Mouse (Mus musculus) midbrain, embryonic 16.5 days (tissue): Measurements from ENCODE around the gene Tmem125. TPM values are rescaled to one million over a fixed set of nuclear protein-coding genes. Genes with fewer than 3 reads are reported as not detected.
"Not testable (repeated sequence)": the region's sequence is repeated elsewhere in the genome, so short reads cannot be mapped to it uniquely, and the experiment has no call there.

Source experiments
- ATAC-seq: fragments of 200-750 bp; cut with Nextera tagmentation; 2 replicates; pipeline ENCODE4 v1.8.0; 2017; ENCODE audit warnings: moderate TSS enrichment
- H3K27ac ChIP-seq: fragments of 300-500 bp; sonication (generic); 2 replicates; pipeline ENCODE4 v1.5.1; 2014; ENCODE audit warnings: mild to moderate bottlenecking, low read length, mixed read lengths
- H3K27me3 ChIP-seq: fragments of 300-500 bp; sonication (generic); 2 replicates; pipeline ENCODE4 v1.6.1; 2014; ENCODE audit warnings: low read depth, low read length, mixed read lengths; ENCODE audit not compliant: control insufficient read depth, insufficient read depth
- H3K36me3 ChIP-seq: fragments of 300-500 bp; sonication (generic); 2 replicates; pipeline ENCODE4 v1.6.1; 2014; ENCODE audit warnings: mild to moderate bottlenecking, low read length, moderate library complexity, mixed read lengths; ENCODE audit not compliant: control insufficient read depth, insufficient read depth
- H3K4me1 ChIP-seq: fragments of 300-500 bp; sonication (generic); 2 replicates; pipeline ENCODE4 v1.6.1; 2014; ENCODE audit warnings: mild to moderate bottlenecking, low read length, mixed read lengths; ENCODE audit not compliant: control insufficient read depth, insufficient read depth
- H3K4me2 ChIP-seq: fragments of 300-500 bp; sonication (generic); 2 replicates; pipeline ENCODE4 v1.6.1; 2014; ENCODE audit warnings: mild to moderate bottlenecking, low read length, mixed read lengths
- H3K4me3 ChIP-seq: fragments of 300-500 bp; sonication (generic); 2 replicates; pipeline ENCODE4 v1.5.1; 2014; ENCODE audit warnings: low read depth, mild to moderate bottlenecking, low read length, moderate library complexity, mixed read lengths
- H3K9ac ChIP-seq: fragments of 300-500 bp; sonication (generic); 2 replicates; pipeline ENCODE4 v1.6.1; 2014; ENCODE audit warnings: low read depth, low read length, mixed read lengths
- H3K9me3 ChIP-seq: fragments of 300-500 bp; sonication (generic); replicated peaks from 2 replicates; pipeline ENCODE4 v1.6.1; 2014; ENCODE audit warnings: mild to moderate bottlenecking, low read length, mixed read lengths; ENCODE audit not compliant: control insufficient read depth, poor library complexity, severe bottlenecking
- WGBS: fragments of 180-500 bp; shearing (Covaris S2); extraction: QIAGEN DNeasy Blood & Tissue Kit; methylation state at CpG from one replicate; pipeline ENCODE4 v1.1.7; 2014; 5-methylcytosine and 5-hydroxymethylcytosine counted together
- polyA plus RNA-seq: library from polyadenylated mRNA; unstranded; fragments of >200 nt; fragmentation: Nextera tagmentation; extraction: Ambion mirVana; gene quantifications from 2 replicates; pipeline ENCODE4 v1.2.1, GENCODE M21; 2015

Tmem125 gene
- polyA plus RNA-seq, 1 experiment from 2014 or later: not detected

DNA sequence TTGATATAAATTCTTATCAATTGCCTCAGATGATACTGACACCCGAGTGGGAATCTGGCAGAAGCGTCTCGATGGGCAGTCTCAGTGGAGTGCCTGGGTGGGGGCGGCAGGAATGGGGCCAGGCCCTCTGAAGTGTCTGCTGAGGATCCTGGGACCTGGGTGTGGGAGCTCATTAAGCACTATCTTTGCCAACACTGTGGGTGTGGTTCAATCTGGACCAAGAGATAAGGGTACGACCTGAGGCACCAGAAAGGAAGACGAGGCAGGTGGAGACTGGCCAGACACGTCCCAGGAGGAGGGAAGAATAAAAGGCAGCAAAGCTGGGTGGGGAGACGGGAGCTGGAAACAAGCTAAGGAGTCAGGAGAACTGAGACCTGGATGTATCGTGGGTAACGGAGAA is 24.9 kb upstream of the Tmem125 start:
- H3K4me3 ChIP-seq: no peak overlapping the region
- no peaks in the 10 kb centered on the region for H3K36me3 ChIP-seq
- no peaks in the 10 kb centered on the region for H3K27me3 ChIP-seq
- 75% methylated on average over 10 of the region's 10 CpGs for WGBS
- no peak overlapping the region for H3K9ac ChIP-seq
- H3K27ac ChIP-seq: no peak overlapping the region
- no peak overlapping the region for H3K4me2 ChIP-seq
- H3K4me1 ChIP-seq: no peaks in the 10 kb centered on the region
- H3K9me3 ChIP-seq: no peaks in the 10 kb centered on the region
- ATAC-seq: no peak

DNA sequence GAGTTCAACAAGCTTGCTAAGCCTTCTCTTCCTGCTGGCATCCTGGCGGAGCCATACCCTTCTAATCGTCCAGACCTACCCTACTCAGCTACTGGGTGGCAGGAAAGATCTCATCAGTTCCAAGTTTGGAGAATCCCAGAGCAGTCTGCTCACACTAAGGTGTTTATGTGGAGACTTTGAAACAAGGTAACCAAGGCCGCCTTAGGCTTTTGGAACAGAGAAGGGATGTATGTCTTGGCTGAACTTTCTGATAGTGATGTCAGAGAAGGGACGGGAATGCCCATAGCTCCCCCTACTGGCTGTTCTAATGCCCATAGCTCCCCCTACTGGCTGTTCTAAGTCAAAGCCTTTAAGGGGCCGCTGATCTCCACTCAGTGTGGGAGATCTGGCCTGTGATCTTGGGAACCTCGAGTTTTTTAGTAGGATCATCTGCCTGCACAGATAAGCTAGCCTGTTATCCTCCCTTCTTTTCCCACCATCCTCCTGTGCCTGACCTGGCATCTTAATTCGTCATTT is 22.4 kb upstream of the Tmem125 start:
- WGBS: 37% methylated on average over 7 of the region's 7 CpGs
- Histone ChIP-seq H3K4me3 (no peak overlapping the region), H3K4me1 (no peaks in the 10 kb centered on the region), H3K27ac (no peak overlapping the region), H3K27me3 (no peaks in the 10 kb centered on the region), H3K36me3 (no peaks in the 10 kb centered on the region), H3K9ac (no peak overlapping the region), H3K4me2 (no peak overlapping the region), H3K9me3 (no peaks in the 10 kb centered on the region)
- ATAC-seq: no peak

DNA sequence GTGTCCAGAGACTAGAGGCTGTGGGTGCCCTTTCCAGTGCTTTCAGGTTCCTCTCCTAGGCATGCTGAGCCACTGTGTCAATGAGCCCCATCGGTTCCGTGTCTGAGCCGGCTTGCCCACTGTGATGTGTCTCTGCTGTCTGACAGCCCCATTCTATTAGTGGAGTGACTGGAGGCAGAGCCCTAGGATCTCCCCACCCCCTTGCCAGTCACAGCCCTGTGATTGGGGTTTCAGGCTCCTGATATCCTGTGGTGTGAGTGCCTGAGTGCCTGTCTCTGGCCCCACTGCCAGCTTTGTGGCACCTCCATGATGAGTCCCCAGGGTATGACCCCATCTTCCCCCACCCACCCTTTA is 21.1 kb upstream of the Tmem125 start:
- Histone ChIP-seq H3K9ac (no peak overlapping the region), H3K27ac (no peak overlapping the region), H3K4me2 (no peak overlapping the region), H3K4me1 (no peaks in the 10 kb centered on the region), H3K9me3 (no peaks in the 10 kb centered on the region), H3K36me3 (no peaks in the 10 kb centered on the region), H3K4me3 (no peak overlapping the region), H3K27me3 (no peaks in the 10 kb centered on the region)
- 0 out of 2 replicates have a peak, but pooled peaks have one; percentile 33 for ATAC-seq
- WGBS: 10% methylated on average over 3 of the region's 3 CpGs

DNA sequence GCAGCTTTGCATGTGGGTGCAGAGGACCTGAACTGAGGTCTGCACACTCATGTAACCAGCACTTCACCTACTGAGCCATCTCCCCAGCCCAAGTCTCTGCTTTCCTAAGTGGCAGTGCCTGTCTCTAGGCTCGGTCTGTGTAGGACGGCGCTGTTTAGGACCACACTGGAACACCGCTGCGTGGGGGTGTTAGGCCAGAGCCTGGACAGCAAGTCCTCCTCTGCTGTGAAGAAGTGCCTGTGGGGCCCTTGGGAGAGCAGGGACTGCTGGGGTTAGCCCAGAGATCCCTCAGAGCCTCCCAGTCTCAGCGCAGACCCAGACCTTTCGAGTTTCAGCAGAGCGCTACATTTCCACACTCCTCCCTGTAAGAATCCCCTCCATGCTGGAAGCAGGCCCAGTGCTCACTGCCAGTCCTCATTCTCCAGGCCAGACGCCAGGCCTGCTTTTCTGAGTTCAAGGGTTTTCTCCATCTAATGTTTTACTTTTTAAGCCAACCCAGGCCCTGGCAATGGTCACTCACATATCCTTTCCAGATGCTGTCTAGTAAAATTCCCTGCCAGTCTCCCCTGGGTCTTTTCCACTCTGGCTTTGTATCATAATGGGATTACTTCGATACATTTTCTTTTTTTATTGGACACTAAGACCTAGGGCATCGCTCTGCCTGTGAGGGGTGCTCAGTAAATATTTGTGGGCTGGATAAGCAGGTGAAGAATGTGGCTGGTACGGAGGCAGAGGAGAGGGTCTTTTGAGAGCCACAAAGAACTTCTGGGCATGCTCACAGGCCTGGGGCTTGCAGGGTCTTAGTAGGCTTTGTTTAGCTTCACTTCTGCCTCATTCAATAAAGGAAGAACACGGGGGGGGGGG is 20.4 kb upstream of the Tmem125 start:
- 58% methylated on average over 13 of the region's 13 CpGs for WGBS
- Histone ChIP-seq H3K4me3 (no peak overlapping the region), H3K9ac (no peak overlapping the region), H3K4me1 (no peaks in the 10 kb centered on the region), H3K27me3 (no peaks in the 10 kb centered on the region), H3K27ac (no peak overlapping the region), H3K36me3 (no peaks in the 10 kb centered on the region), H3K4me2 (no peak overlapping the region), H3K9me3 (no peaks in the 10 kb centered on the region)
- peak; percentile 81 for ATAC-seq

DNA sequence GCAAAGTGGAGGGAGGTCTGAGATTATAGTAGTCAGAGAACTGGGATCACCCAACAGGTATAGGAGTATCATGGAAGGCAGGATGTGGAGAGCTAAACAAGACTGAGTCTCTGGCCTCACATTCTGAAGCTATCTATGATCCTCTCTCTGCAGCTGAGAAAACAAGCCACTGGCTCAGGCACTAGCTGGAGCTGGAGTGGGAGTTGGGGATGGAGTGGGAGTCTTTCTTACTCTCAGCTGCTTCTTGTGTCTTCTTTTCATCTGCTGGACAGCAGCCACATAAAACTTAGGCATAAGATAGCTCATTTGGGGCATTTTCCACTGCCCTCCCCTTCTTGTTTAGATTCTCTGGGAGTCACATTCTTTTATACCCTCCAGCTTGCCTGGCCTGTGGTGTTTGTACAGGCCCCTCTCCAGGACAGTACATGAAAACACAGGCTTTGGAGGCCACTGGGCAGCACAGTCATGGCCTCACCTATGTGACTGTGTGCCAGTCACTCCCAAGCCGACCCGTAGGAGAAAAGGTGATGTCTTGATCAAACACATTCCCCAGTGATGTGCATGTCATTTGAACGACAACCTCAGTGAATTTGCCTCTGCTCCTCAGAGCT is 9.3 kb upstream of the Tmem125 start:
- Histone ChIP-seq H3K4me3 (no peak overlapping the region), H3K9me3 (no peaks in the 10 kb centered on the region), H3K4me2 (no peak overlapping the region), H3K4me1 (no peaks in the 10 kb centered on the region), H3K9ac (no peak overlapping the region), H3K27me3 (no peaks in the 10 kb centered on the region), H3K36me3 (no peaks in the 10 kb centered on the region), H3K27ac (no peak overlapping the region)
- no peak for ATAC-seq
- WGBS: 91% methylated on average over 3 of the region's 3 CpGs

- H3K27me3 ChIP-seq, H3K4me1 ChIP-seq, H3K9ac ChIP-seq, H3K4me2 ChIP-seq, ATAC-seq, H3K27ac ChIP-seq, H3K4me3 ChIP-seq, H3K36me3 ChIP-seq, H3K9me3 ChIP-seq: not testable (repeated sequence)
- 88% methylated on average over 10 of the region's 10 CpGs for WGBS
Observed at GRCm38 (mm10) chr4:118548130-118548480, 4.3 kb upstream of the Tmem125 start.

- not testable (repeated sequence) for H3K27ac ChIP-seq, H3K4me2 ChIP-seq, ATAC-seq, H3K9ac ChIP-seq, H3K4me3 ChIP-seq, H3K36me3 ChIP-seq, H3K4me1 ChIP-seq, H3K27me3 ChIP-seq, H3K9me3 ChIP-seq
- 92% methylated on average over 22 of the region's 23 CpGs for WGBS
Observed at GRCm38 (mm10) chr4:118547424-118548129, 3.7 kb upstream of the Tmem125 start.

DNA sequence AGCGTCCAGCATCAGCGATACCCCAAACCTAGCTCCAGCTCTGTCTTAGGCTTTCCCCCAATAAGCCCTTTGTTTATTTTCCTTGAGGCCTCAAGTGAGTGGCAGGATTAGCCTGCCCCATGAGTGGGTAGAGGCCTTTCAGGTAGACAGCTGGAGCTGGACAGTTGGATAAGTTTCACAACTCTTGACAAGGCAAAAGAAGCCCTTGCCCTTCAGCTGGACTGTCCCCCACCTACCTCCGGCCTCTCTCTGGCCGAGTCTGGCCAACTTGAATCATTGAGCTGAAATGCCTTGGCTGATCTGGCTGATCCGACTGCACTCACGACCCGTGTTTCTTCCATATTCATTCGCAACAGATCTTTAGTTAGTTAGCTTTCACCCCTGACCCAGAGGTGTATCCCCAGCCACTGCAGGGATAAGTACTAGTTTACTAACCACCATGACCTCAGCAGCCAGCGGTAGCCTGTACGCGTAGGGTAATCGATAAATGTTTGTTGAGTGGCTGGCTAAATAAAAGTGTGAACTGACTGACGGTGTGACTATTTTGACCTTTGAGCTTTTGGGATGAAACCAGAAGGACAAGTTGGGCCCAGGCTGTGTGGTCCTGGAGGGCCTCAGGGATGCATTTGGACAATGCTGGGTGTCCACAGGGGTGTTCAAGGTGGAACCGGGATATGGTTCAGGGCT is 740 bp upstream of the Tmem125 start:
- Histone ChIP-seq H3K4me1 (no peaks in the 10 kb centered on the region; the same call in 1 of the 2 replicates), H3K27ac (no peak overlapping the region), H3K4me2 (no peak overlapping the region), H3K9me3 (no peaks in the 10 kb centered on the region), H3K36me3 (no peaks in the 10 kb centered on the region), H3K9ac (no peak overlapping the region), H3K4me3 (no peak overlapping the region), H3K27me3 (peaks cover 12% of the 10 kb centered on the region; the same call in 1 of the 2 replicates)
- no peak for ATAC-seq
- 77% methylated on average over 14 of the region's 14 CpGs for WGBS
